Mouse (Mus musculus): Measurements from ENCODE around the gene Prnd. TPM values are rescaled to one million over a fixed set of nuclear protein-coding genes. Genes with fewer than 3 reads are reported as not detected.

Gene Prnd
- polyA plus RNA-seq, 1 experiment from 2014 or later, result 6.9 TPM

DNA sequence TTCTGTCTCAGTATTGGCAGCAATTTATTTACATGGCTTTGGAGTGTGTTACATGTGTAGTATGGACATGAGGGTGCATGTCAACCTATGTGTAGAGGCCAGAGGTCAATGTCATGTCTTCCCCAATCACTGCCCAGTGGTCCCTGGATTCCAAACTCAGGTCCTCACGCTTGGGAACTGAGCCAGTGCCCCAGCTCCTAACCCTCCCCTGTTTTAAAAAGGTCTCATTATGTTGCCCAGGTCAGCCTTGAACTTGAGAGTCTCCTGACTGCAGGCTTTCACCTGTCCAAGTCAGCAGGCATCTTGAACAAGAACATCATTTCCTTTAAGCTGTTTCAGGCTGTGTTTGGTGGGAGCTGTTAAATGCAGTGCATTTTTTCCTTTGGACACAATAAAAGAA, 41.8 kb upstream of the Prnd start:
- H3K4me2 ChIP-seq, result no peak overlapping the region
- DNase-seq (ENCODE audit: low spot score, missing footprints), result no peak
- H3K27me3 ChIP-seq (ENCODE audit: control insufficient read depth, insufficient read depth, low read length), result peaks cover 3% of the 10 kb centered on the region; the same call in 1 of the 2 replicates
- no peak overlapping the region for H3K4me3 ChIP-seq (ENCODE audit: low read depth, low read length)
- 0 out of 2 replicates have a peak, but pooled peaks have one; percentile 1 for ATAC-seq (ENCODE audit: low FRiP score)
- H3K9me3 ChIP-seq (ENCODE audit: control insufficient read depth, low read length), result no peaks in the 10 kb centered on the region
- WGBS, result 73% methylated on average over 1 of the region's 1 CpGs
- no peak overlapping the region for H3K27ac ChIP-seq (ENCODE audit: low read depth, low read length)
- H3K4me1 ChIP-seq (ENCODE audit: control insufficient read depth, insufficient read depth, low read length), result 0 out of 2 replicates have a peak, but pooled peaks cover 2% of the 10 kb centered on the region
- no peak overlapping the region for H3K9ac ChIP-seq (ENCODE audit: low read length)
- H3K36me3 ChIP-seq (ENCODE audit: control insufficient read depth, insufficient read depth, low read length), result no peaks in the 10 kb centered on the region

DNA sequence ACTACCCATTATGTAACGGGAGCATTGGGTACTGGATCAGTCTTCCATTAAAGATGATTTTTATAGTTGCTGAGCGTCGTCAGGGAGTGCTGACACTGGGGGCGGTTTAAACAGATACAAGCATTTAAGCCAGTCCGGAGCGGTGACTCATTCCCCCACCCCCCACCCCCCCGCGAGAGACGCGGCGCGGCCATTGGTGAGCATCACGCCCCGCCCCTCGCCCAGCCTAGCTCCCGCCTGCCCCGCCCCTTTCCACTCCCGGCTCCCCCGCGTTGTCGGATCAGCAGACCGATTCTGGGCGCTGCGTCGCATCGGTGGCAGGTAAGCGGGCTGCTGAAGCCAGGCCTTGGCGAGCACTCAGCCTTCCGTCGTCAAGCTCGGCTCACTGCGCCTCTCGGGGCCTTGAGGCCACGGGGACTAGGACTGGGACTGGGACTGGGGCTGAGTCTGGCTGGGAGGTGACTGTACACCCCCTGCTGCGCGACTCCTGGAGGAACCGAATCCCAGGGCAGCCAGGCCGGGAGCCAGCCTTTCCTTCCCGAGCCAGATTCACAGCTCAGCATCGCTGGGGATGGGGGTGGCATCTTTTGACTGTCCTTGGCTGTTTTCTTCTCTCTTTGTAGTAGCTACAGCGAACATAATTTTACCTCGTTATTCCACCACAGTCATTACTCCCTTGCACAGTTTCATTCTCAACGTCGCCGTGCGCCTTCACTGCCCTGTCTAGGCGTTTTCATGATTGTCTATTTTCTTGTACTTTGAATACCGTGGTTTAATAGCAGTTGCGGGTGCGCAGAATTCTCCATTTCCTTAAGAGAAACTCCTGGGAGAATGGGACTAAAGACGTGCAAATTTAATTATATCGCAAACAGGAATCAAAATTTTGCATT, 40.7 kb upstream of the Prnd start, which contains the start of the genes Prnp and Prn:
Gene Prnp (plus strand): TSS at position 246 of the 890 bp plus-strand sequence.
Gene Prn (plus strand): TSS at position 275 of the 890 bp plus-strand sequence.
- 6% methylated on average over 43 of the region's 52 CpGs for WGBS
- Histone ChIP-seq H3K9me3 (ENCODE audit: control insufficient read depth, low read length) (no peaks in the 10 kb centered on the region), H3K9ac (ENCODE audit: low read length) (peak within 1 kb of the TSS; percentile 76)

DNA sequence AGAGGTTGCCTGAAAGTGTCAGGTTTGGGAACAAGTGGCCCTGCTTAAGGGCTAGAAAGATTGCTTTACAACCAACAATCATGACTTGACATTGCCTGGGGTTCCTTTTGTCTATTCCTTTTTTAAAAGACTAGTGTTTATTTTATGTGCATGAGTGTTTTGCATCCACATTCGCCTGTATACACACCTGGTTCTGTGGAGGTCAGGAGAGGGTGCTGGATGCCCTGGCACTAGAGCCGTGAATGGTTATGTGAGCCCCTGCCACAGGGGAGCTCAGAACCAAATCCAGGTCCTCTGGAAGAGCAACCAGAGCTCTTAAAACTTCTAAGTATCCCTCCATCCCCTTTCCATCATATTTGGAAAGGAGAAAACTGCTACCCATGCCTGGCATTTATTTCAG, 39.8 kb upstream of the Prnd start:
- peak; percentile 86 for DNase-seq (ENCODE audit: low spot score, missing footprints)
- H3K27me3 ChIP-seq (ENCODE audit: control insufficient read depth, insufficient read depth, low read length), result peaks cover 3% of the 10 kb centered on the region; the same call in 1 of the 2 replicates
- no peak for ATAC-seq (ENCODE audit: low FRiP score)
- 61% methylated on average over 2 of the region's 2 CpGs for WGBS
- H3K27ac ChIP-seq (ENCODE audit: low read depth, low read length), result no peak overlapping the region
- no peak overlapping the region for H3K9ac ChIP-seq (ENCODE audit: low read length)
- H3K36me3 ChIP-seq (ENCODE audit: control insufficient read depth, insufficient read depth, low read length), result no peaks in the 10 kb centered on the region
- peak overlapping the region; percentile 74 for H3K4me2 ChIP-seq
- no peak overlapping the region; the same call in 1 of the 2 replicates for H3K4me3 ChIP-seq (ENCODE audit: low read depth, low read length)
- no peaks in the 10 kb centered on the region for H3K9me3 ChIP-seq (ENCODE audit: control insufficient read depth, low read length)
- 0 out of 2 replicates have a peak, but pooled peaks cover 2% of the 10 kb centered on the region for H3K4me1 ChIP-seq (ENCODE audit: control insufficient read depth, insufficient read depth, low read length)

More for the DNA sequence above, 40.7 kb upstream of the Prnd start, which contains the start of the genes Prnp and Prn:
- 0 out of 2 replicates have a peak, but pooled peaks cover 2% of the 10 kb centered on the region for H3K4me1 ChIP-seq (ENCODE audit: control insufficient read depth, insufficient read depth, low read length)
- H3K4me3 ChIP-seq (ENCODE audit: low read depth, low read length), result peak within 1 kb of the TSS; percentile 60
- peak; percentile 98 for DNase-seq (ENCODE audit: low spot score, missing footprints)
- H3K27me3 ChIP-seq (ENCODE audit: control insufficient read depth, insufficient read depth, low read length), result peaks cover 3% of the 10 kb centered on the region; the same call in 1 of the 2 replicates
- ATAC-seq (ENCODE audit: low FRiP score), result peak; percentile 93
- H3K4me2 ChIP-seq, result peak within 1 kb of the TSS; percentile 74
- H3K27ac ChIP-seq (ENCODE audit: low read depth, low read length), result peak within 1 kb of the TSS; percentile 10; the same call in 1 of the 2 replicates
- H3K36me3 ChIP-seq (ENCODE audit: control insufficient read depth, insufficient read depth, low read length), result no peaks in the 10 kb centered on the region

DNA sequence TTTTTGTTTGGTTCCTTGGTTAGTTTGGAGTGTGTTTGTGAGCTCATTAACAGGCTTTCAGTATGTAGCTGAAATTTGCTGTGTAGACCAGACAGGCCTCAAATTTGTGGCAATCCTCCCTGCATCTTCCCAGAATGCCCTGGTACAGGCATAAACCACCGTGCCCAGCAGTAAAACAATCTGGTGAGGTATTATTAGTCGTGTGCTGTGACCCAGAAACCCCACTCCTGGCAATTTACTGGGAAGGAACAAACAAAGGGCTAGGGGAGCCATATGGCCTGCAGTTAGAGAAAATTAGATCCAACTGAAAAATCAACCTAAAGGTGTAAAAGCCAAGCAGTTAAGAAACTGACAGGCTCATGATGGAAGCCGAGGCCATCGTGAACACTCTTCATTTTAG, 39.3 kb upstream of the Prnd start:
- no peaks in the 10 kb centered on the region for H3K9me3 ChIP-seq (ENCODE audit: control insufficient read depth, low read length)
- H3K27me3 ChIP-seq (ENCODE audit: control insufficient read depth, insufficient read depth, low read length), result peaks cover 3% of the 10 kb centered on the region; the same call in 1 of the 2 replicates
- no peak overlapping the region for H3K4me2 ChIP-seq
- DNase-seq (ENCODE audit: low spot score, missing footprints) (no peak), ATAC-seq (ENCODE audit: low FRiP score) (no peak)
- 0 out of 2 replicates have a peak, but pooled peaks cover 2% of the 10 kb centered on the region for H3K4me1 ChIP-seq (ENCODE audit: control insufficient read depth, insufficient read depth, low read length)
- H3K36me3 ChIP-seq (ENCODE audit: control insufficient read depth, insufficient read depth, low read length), result no peaks in the 10 kb centered on the region
- 54% methylated on average over 4 of the region's 4 CpGs for WGBS
- H3K27ac ChIP-seq (ENCODE audit: low read depth, low read length), result no peak overlapping the region
- no peak overlapping the region for H3K9ac ChIP-seq (ENCODE audit: low read length)
- no peak overlapping the region for H3K4me3 ChIP-seq (ENCODE audit: low read depth, low read length)

DNA sequence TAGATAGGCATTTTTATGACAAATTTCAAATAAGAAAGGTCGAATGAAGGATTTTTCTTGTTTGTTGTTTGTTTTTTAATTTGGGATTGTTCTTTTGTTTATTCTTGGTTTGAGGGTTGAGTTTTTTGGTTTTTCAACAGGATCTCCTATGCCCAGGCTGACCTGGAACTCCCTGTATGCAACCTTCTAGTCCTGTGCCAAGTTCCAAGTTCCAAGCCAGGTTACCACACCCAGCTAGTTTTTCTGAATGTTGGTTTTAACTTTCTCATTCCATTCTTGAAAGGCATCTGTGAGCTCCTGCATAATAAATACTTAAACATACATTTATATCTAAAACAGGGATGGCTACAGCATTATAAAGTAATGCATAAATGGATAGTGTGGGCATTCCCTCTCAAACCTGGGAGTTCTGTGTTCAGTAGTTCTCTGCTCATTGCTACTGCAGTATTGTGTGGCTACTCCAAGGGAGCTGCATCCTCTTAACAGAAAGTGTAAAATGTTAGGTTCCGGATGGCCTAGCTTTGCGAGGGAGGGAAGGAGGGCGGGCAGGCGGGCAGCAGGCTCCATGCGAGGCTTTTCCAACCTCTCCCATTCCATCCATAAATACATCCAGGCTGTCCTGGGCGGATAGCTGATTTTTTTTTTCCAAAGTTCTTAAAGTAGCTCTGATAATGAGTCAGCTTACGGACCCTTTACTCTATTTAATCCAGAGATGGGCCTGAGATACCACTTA, 38.0 kb upstream of the Prnd start:
- ATAC-seq (ENCODE audit: low FRiP score) (no peak), DNase-seq (ENCODE audit: low spot score, missing footprints) (peak; percentile 69)
- Histone ChIP-seq H3K9ac (ENCODE audit: low read length) (no peak overlapping the region), H3K27me3 (ENCODE audit: control insufficient read depth, insufficient read depth, low read length) (peaks cover 3% of the 10 kb centered on the region; the same call in 1 of the 2 replicates), H3K9me3 (ENCODE audit: control insufficient read depth, low read length) (no peaks in the 10 kb centered on the region), H3K4me3 (ENCODE audit: low read depth, low read length) (no peak overlapping the region), H3K4me2 (no peak overlapping the region), H3K27ac (ENCODE audit: low read depth, low read length) (no peak overlapping the region), H3K36me3 (ENCODE audit: control insufficient read depth, insufficient read depth, low read length) (no peaks in the 10 kb centered on the region), H3K4me1 (ENCODE audit: control insufficient read depth, insufficient read depth, low read length) (0 out of 2 replicates have a peak, but pooled peaks cover 2% of the 10 kb centered on the region)
- WGBS, result 84% methylated on average over 8 of the region's 8 CpGs

DNA sequence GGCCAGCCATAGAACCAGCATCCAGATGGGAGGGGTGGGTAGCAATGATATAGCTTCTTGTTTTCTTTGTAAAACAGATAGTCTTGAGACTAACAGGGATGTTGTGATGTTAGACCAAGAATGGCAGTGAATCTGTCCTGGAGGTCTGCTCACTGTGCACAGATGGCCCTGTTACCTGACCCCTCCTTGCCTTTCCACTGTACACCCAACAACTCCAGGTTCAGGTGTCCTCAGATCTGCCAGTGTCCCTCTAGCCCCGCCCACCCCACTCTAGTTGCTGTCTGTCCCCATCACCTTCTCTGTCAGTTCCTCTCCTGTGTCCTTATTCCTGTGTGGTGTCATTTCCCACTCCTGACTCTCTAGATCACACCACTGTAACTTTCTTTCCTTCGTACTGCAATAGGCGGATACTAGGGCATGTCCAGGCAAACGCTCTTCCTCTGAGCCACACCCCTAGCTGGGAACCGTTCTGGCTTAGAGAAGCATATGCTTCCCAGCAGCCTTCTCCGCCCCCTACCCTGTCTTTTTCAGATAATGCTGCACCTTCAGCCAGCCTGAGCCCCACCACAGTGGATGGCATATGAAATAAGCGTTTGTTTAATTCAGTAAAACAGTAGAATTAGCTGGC, 18.3 kb upstream of the Prnd start:
- Histone ChIP-seq H3K36me3 (ENCODE audit: control insufficient read depth, insufficient read depth, low read length) (no peaks in the 10 kb centered on the region; the same call in 1 of the 2 replicates), H3K27me3 (ENCODE audit: control insufficient read depth, insufficient read depth, low read length) (no peaks in the 10 kb centered on the region), H3K4me2 (no peak overlapping the region), H3K9ac (ENCODE audit: low read length) (no peak overlapping the region), H3K4me1 (ENCODE audit: control insufficient read depth, insufficient read depth, low read length) (no peaks in the 10 kb centered on the region), H3K9me3 (ENCODE audit: control insufficient read depth, low read length) (no peaks in the 10 kb centered on the region), H3K4me3 (ENCODE audit: low read depth, low read length) (no peak overlapping the region), H3K27ac (ENCODE audit: low read depth, low read length) (no peak overlapping the region)
- DNase-seq (ENCODE audit: low spot score, missing footprints) (peak; percentile 31), ATAC-seq (ENCODE audit: low FRiP score) (no peak)
- 72% methylated on average over 7 of the region's 7 CpGs for WGBS

DNA sequence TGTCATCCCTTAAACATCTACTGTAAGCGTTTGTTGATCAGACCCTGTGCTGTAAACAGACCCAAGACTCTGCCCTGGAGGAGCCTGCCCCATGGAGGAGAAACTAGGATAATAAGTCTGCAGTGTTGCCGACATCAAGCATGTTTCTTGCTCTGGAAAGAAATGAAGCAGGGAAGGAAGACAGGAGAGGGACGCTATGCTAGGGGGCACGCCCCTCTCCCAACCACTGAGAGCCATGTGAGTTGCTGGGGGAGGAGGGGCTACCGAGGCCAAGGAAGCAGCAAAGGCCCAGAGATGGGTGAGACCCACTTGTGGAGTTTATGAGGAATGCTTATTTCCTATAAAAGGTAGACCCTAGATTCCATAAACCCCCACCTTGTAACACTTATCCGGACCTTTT, 17.6 kb upstream of the Prnd start:
- ATAC-seq (ENCODE audit: low FRiP score) (no peak), DNase-seq (ENCODE audit: low spot score, missing footprints) (peak; percentile 72)
- 31% methylated on average over 6 of the region's 6 CpGs for WGBS
- no peak overlapping the region for H3K4me2 ChIP-seq
- H3K4me1 ChIP-seq (ENCODE audit: control insufficient read depth, insufficient read depth, low read length), result no peaks in the 10 kb centered on the region
- H3K4me3 ChIP-seq (ENCODE audit: low read depth, low read length), result no peak overlapping the region
- no peak overlapping the region for H3K9ac ChIP-seq (ENCODE audit: low read length)
- no peaks in the 10 kb centered on the region for H3K9me3 ChIP-seq (ENCODE audit: control insufficient read depth, low read length)
- no peaks in the 10 kb centered on the region; the same call in 1 of the 2 replicates for H3K36me3 ChIP-seq (ENCODE audit: control insufficient read depth, insufficient read depth, low read length)
- no peak overlapping the region for H3K27ac ChIP-seq (ENCODE audit: low read depth, low read length)
- H3K27me3 ChIP-seq (ENCODE audit: control insufficient read depth, insufficient read depth, low read length), result no peaks in the 10 kb centered on the region

DNA sequence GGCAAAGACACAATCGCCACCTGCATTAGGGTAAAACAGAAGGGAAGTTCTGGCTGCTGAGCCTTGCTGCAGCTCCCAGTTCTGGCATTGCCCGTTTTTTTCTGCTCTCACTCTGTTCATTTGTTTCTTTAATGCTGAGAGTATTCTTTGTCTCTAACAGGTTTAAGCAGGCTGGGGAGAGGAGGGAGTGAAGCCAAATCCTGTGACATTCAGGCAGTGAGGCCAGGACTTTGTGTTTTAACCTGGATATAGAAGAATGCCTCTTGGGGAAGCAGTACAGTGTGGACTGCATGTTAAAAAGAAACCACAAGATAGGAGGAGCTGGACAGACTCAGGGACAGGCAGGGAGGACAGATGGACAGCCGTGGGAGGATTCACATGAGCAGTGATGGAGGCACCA, 17.1 kb upstream of the Prnd start:
- DNase-seq (ENCODE audit: low spot score, missing footprints) (peak; percentile 71), ATAC-seq (ENCODE audit: low FRiP score) (no peak)
- no peaks in the 10 kb centered on the region for H3K27me3 ChIP-seq (ENCODE audit: control insufficient read depth, insufficient read depth, low read length)
- no peak overlapping the region for H3K4me3 ChIP-seq (ENCODE audit: low read depth, low read length)
- no peak overlapping the region for H3K4me2 ChIP-seq
- H3K27ac ChIP-seq (ENCODE audit: low read depth, low read length), result no peak overlapping the region
- no peaks in the 10 kb centered on the region for H3K9me3 ChIP-seq (ENCODE audit: control insufficient read depth, low read length)
- H3K9ac ChIP-seq (ENCODE audit: low read length), result no peak overlapping the region
- WGBS, result 49% methylated on average over 3 of the region's 3 CpGs
- no peaks in the 10 kb centered on the region; the same call in 1 of the 2 replicates for H3K36me3 ChIP-seq (ENCODE audit: control insufficient read depth, insufficient read depth, low read length)
- H3K4me1 ChIP-seq (ENCODE audit: control insufficient read depth, insufficient read depth, low read length), result no peaks in the 10 kb centered on the region
